Mouse (Mus musculus) limb, embryonic 12.5 days (tissue): ENCODE data around the gene Osbpl3. TPM values are rescaled to one million over a fixed set of nuclear protein-coding genes. Genes with fewer than 3 reads are reported as not detected.

Experiments used
- ATAC-seq: fragments of 200-750 bp; cut with Nextera tagmentation; 2 replicates; pipeline ENCODE4 v1.8.0; 2017; ENCODE audit warnings: low read depth, moderate TSS enrichment; ENCODE audit not compliant: insufficient number of reproducible peaks, insufficient read depth, low FRiP score, low TSS enrichment
- H3K27ac ChIP-seq: fragments of 300-500 bp; sonication (generic); 2 replicates; pipeline ENCODE4 v1.5.1; 2016; ENCODE audit warnings: mild to moderate bottlenecking, moderate library complexity
- H3K27me3 ChIP-seq: fragments of 300-500 bp; sonication (generic); 2 replicates; pipeline ENCODE4 v1.6.1; 2016; ENCODE audit warnings: mild to moderate bottlenecking, moderate library complexity
- H3K36me3 ChIP-seq: fragments of 300-500 bp; sonication (generic); 2 replicates; pipeline ENCODE4 v1.6.1; 2016; ENCODE audit warnings: mild to moderate bottlenecking, moderate library complexity
- H3K4me1 ChIP-seq: fragments of 300-500 bp; sonication (generic); replicated peaks from 2 replicates; pipeline ENCODE4 v1.6.1; 2016
- H3K4me2 ChIP-seq: fragments of 300-500 bp; sonication (generic); 2 replicates; pipeline ENCODE4 v1.6.1; 2016; ENCODE audit warnings: mild to moderate bottlenecking, moderate library complexity
- H3K4me3 ChIP-seq: fragments of 300-500 bp; sonication (generic); replicated peaks from 2 replicates; pipeline ENCODE4 v1.5.1; 2016; ENCODE audit warnings: mild to moderate bottlenecking
- H3K9ac ChIP-seq: fragments of 300-500 bp; sonication (generic); replicated peaks from 2 replicates; pipeline ENCODE4 v1.6.1; 2016; ENCODE audit warnings: mild to moderate bottlenecking, moderate library complexity
- H3K9me3 ChIP-seq: fragments of 300-500 bp; sonication (generic); 2 replicates; pipeline ENCODE4 v1.6.1; 2016; ENCODE audit warnings: mild to moderate bottlenecking, moderate library complexity
- WGBS: fragments of 180-500 bp; shearing (Covaris S2); methylation state at CpG from one replicate; pipeline ENCODE4 v1.1.7; 2016; 5-methylcytosine and 5-hydroxymethylcytosine counted together
- polyA plus RNA-seq: library from polyadenylated mRNA; unstranded; fragments of >200 nt; fragmentation: Nextera tagmentation; extraction: Ambion mirVana; gene quantifications from 2 replicates; pipeline ENCODE4 v1.2.1, GENCODE M21; 2016

The Osbpl3 gene
- polyA plus RNA-seq, 1 experiment from 2014 or later, result 18.5 TPM

- Histone ChIP-seq H3K27ac (no peak overlapping the region), H3K4me1 (peaks cover 28% of the 10 kb centered on the region), H3K36me3 (no peaks in the 10 kb centered on the region), H3K9ac (no peak overlapping the region), H3K4me2 (no peak overlapping the region), H3K27me3 (no peaks in the 10 kb centered on the region), H3K4me3 (no peak overlapping the region), H3K9me3 (no peaks in the 10 kb centered on the region)
- no peak for ATAC-seq
- WGBS, result 89% methylated on average over 6 of the region's 6 CpGs
Measured at GRCm38 (mm10) chr6:50400234-50400633, 55.8 kb downstream of the Osbpl3 start.

GRCm38 (mm10) chr6:50399427-50400195, 56.4 kb downstream of the Osbpl3 start:
- no peak overlapping the region for H3K9ac ChIP-seq
- H3K4me2 ChIP-seq, result no peak overlapping the region
- H3K4me3 ChIP-seq, result no peak overlapping the region
- H3K9me3 ChIP-seq, result no peaks in the 10 kb centered on the region
- no peak overlapping the region for H3K27ac ChIP-seq
- WGBS, result 69% methylated on average over 7 of the region's 7 CpGs
- ATAC-seq, result no peak
- no peaks in the 10 kb centered on the region for H3K36me3 ChIP-seq
- peaks cover 25% of the 10 kb centered on the region for H3K4me1 ChIP-seq
- H3K27me3 ChIP-seq, result no peaks in the 10 kb centered on the region

GRCm38 (mm10) chr6:50398324-50398723, 57.7 kb downstream of the Osbpl3 start:
- no peaks in the 10 kb centered on the region for H3K9me3 ChIP-seq
- no peaks in the 10 kb centered on the region for H3K27me3 ChIP-seq
- no peak for ATAC-seq
- H3K36me3 ChIP-seq, result no peaks in the 10 kb centered on the region
- H3K4me3 ChIP-seq, result no peak overlapping the region
- H3K27ac ChIP-seq, result no peak overlapping the region
- H3K4me2 ChIP-seq, result no peak overlapping the region
- H3K4me1 ChIP-seq, result peaks cover 14% of the 10 kb centered on the region
- WGBS, result 96% methylated on average over 6 of the region's 6 CpGs
- no peak overlapping the region for H3K9ac ChIP-seq

GRCm38 (mm10) chr6:50397116-50397515, 58.9 kb downstream of the Osbpl3 start:
- Histone ChIP-seq H3K4me3 (no peak overlapping the region), H3K9ac (no peak overlapping the region), H3K36me3 (no peaks in the 10 kb centered on the region), H3K27me3 (no peaks in the 10 kb centered on the region), H3K9me3 (no peaks in the 10 kb centered on the region), H3K27ac (no peak overlapping the region), H3K4me1 (peaks cover 9% of the 10 kb centered on the region), H3K4me2 (no peak overlapping the region)
- no peak for ATAC-seq
- 69% methylated on average over 5 of the region's 5 CpGs for WGBS

- no peak for ATAC-seq
- Histone ChIP-seq H3K4me3 (no peak overlapping the region), H3K27me3 (no peaks in the 10 kb centered on the region), H3K4me2 (no peak overlapping the region), H3K27ac (no peak overlapping the region), H3K4me1 (peaks cover 9% of the 10 kb centered on the region), H3K36me3 (no peaks in the 10 kb centered on the region), H3K9me3 (no peaks in the 10 kb centered on the region), H3K9ac (no peak overlapping the region)
- WGBS, result 74% methylated on average over 7 of the region's 7 CpGs
Measured at GRCm38 (mm10) chr6:50395641-50396312, 60.2 kb downstream of the Osbpl3 start.

- no peak overlapping the region for H3K4me3 ChIP-seq
- no peaks in the 10 kb centered on the region for H3K27me3 ChIP-seq
- 79% methylated on average over 3 of the region's 3 CpGs for WGBS
- no peak overlapping the region for H3K4me2 ChIP-seq
- no peak for ATAC-seq
- no peaks in the 10 kb centered on the region for H3K9me3 ChIP-seq
- no peak overlapping the region for H3K9ac ChIP-seq
- no peaks in the 10 kb centered on the region for H3K36me3 ChIP-seq
- H3K27ac ChIP-seq, result no peak overlapping the region
- peaks cover 2% of the 10 kb centered on the region for H3K4me1 ChIP-seq
Measured at GRCm38 (mm10) chr6:50394432-50394831, 61.6 kb downstream of the Osbpl3 start.

- 86% methylated on average over 8 of the region's 8 CpGs for WGBS
- ATAC-seq, result no peak
- no peak overlapping the region for H3K27ac ChIP-seq
- H3K4me2 ChIP-seq, result no peak overlapping the region
- H3K9ac ChIP-seq, result no peak overlapping the region
- H3K4me1 ChIP-seq, result no peaks in the 10 kb centered on the region; the same call in 1 of the 2 replicates
- no peak overlapping the region for H3K4me3 ChIP-seq
- H3K36me3 ChIP-seq, result no peaks in the 10 kb centered on the region
- no peaks in the 10 kb centered on the region for H3K9me3 ChIP-seq
- no peaks in the 10 kb centered on the region for H3K27me3 ChIP-seq
Measured at GRCm38 (mm10) chr6:50393960-50394359, 62.0 kb downstream of the Osbpl3 start.

- Histone ChIP-seq H3K4me3 (no peak overlapping the region), H3K9me3 (no peaks in the 10 kb centered on the region), H3K27ac (no peak overlapping the region), H3K4me2 (no peak overlapping the region), H3K27me3 (no peaks in the 10 kb centered on the region), H3K36me3 (no peaks in the 10 kb centered on the region), H3K9ac (no peak overlapping the region), H3K4me1 (no peaks in the 10 kb centered on the region; the same call in 1 of the 2 replicates)
- 85% methylated on average over 3 of the region's 3 CpGs for WGBS
- no peak for ATAC-seq
Measured at GRCm38 (mm10) chr6:50391951-50392350, 64.0 kb downstream of the Osbpl3 start.

GRCm38 (mm10) chr6:50390313-50390712, 65.7 kb downstream of the Osbpl3 start:
- Histone ChIP-seq H3K9me3 (no peaks in the 10 kb centered on the region), H3K4me3 (no peak overlapping the region), H3K9ac (no peak overlapping the region), H3K4me1 (no peaks in the 10 kb centered on the region), H3K36me3 (no peaks in the 10 kb centered on the region), H3K27ac (no peak overlapping the region), H3K27me3 (no peaks in the 10 kb centered on the region), H3K4me2 (no peak overlapping the region)
- WGBS, result 74% methylated on average over 5 of the region's 5 CpGs
- no peak for ATAC-seq

GRCm38 (mm10) chr6:50387629-50388028, 68.4 kb downstream of the Osbpl3 start:
- Histone ChIP-seq H3K4me3 (no peak overlapping the region), H3K9ac (no peak overlapping the region), H3K4me2 (no peak overlapping the region), H3K9me3 (no peaks in the 10 kb centered on the region), H3K4me1 (peaks cover 11% of the 10 kb centered on the region), H3K27me3 (no peaks in the 10 kb centered on the region), H3K36me3 (no peaks in the 10 kb centered on the region), H3K27ac (no peak overlapping the region)
- no peak for ATAC-seq
- 70% methylated on average over 5 of the region's 5 CpGs for WGBS

- peaks cover 22% of the 10 kb centered on the region for H3K4me1 ChIP-seq
- H3K27ac ChIP-seq, result no peak overlapping the region
- H3K4me3 ChIP-seq, result no peak overlapping the region
- H3K9me3 ChIP-seq, result no peaks in the 10 kb centered on the region
- no peak overlapping the region for H3K4me2 ChIP-seq
- WGBS, result 76% methylated on average over 4 of the region's 4 CpGs
- H3K9ac ChIP-seq, result no peak overlapping the region
- H3K36me3 ChIP-seq, result no peaks in the 10 kb centered on the region
- ATAC-seq, result no peak
- H3K27me3 ChIP-seq, result no peaks in the 10 kb centered on the region
Measured at GRCm38 (mm10) chr6:50386497-50386896, 69.5 kb downstream of the Osbpl3 start.
